Mouse (Mus musculus): Measurements from ENCODE around the gene Cela3a.
"Not testable (repeated sequence)": the region's sequence is repeated elsewhere in the genome, so short reads cannot be mapped to it uniquely, and the experiment has no call there.

Cela3a gene

GRCm38 (mm10) chr4:137417712-137418564 lies 8.3 kb upstream of the Cela3a start:
- intact Hi-C loops (cut with DNase I), result no loop called here

- intact Hi-C loops (cut with DNase I), result no loop called here
Observed at GRCm38 (mm10) chr4:137414936-137415335, 5.3 kb upstream of the Cela3a start.

GRCm38 (mm10) chr4:137412185-137412709 lies 2.7 kb upstream of the Cela3a start:
- intact Hi-C loops (cut with DNase I), result not testable (repeated sequence)

GRCm38 (mm10) chr4:137405571-137405970 lies 4.0 kb downstream of the Cela3a start:
- intact Hi-C loops (cut with DNase I), result no loop called here

GRCm38 (mm10) chr4:137396641-137397525 lies 12.7 kb downstream of the Cela3a start:
- intact Hi-C loops (cut with DNase I), result no loop called here

GRCm38 (mm10) chr4:137393378-137394135 lies 16.0 kb downstream of the Cela3a start:
- intact Hi-C loops (cut with DNase I), result loop anchor here (5.0 kb wide), 1 partner anchor 76 kb away; no protein-coding TSS in a partner anchor

GRCm38 (mm10) chr4:137392874-137393273 lies 16.7 kb downstream of the Cela3a start:
- intact Hi-C loops (cut with DNase I), result loop anchor here (5.0 kb wide), 1 partner anchor 76 kb away; no protein-coding TSS in a partner anchor

- intact Hi-C loops (cut with DNase I), result loop anchor here (5.0 kb wide), 1 partner anchor 74 kb away; no protein-coding TSS in a partner anchor
Observed at GRCm38 (mm10) chr4:137391287-137391686, 18.3 kb downstream of the Cela3a start.

GRCm38 (mm10) chr4:137390196-137390595 lies 19.4 kb downstream of the Cela3a start:
- intact Hi-C loops (cut with DNase I), result loop anchor here (5.0 kb wide), 1 partner anchor 73 kb away; no protein-coding TSS in a partner anchor

- intact Hi-C loops (cut with DNase I), result no loop called here
Observed at GRCm38 (mm10) chr4:137388983-137389382, 20.6 kb downstream of the Cela3a start.

- intact Hi-C loops (cut with DNase I), result no loop called here
Observed at GRCm38 (mm10) chr4:137388059-137388794, 21.4 kb downstream of the Cela3a start.

GRCm38 (mm10) chr4:137387482-137388058 lies 22.0 kb downstream of the Cela3a start:
- intact Hi-C loops (cut with DNase I), result no loop called here

GRCm38 (mm10) chr4:137380702-137381605 lies 28.6 kb downstream of the Cela3a start:
- intact Hi-C loops (cut with DNase I), result no loop called here

GRCm38 (mm10) chr4:137379713-137380255 lies 29.8 kb downstream of the Cela3a start:
- intact Hi-C loops (cut with DNase I), result no loop called here

GRCm38 (mm10) chr4:137379085-137379484 lies 30.5 kb downstream of the Cela3a start:
- intact Hi-C loops (cut with DNase I), result no loop called here

- intact Hi-C loops (cut with DNase I), result no loop called here
Observed at GRCm38 (mm10) chr4:137377526-137378304, 31.9 kb downstream of the Cela3a start.

GRCm38 (mm10) chr4:137376778-137377177 lies 32.8 kb downstream of the Cela3a start:
- intact Hi-C loops (cut with DNase I), result no loop called here

Data from adrenal gland (tissue).